Mouse (Mus musculus): Measurements from ENCODE around the gene 4933428G20Rik.

Gene 4933428G20Rik

GRCm38 (mm10) chr11:97465957-97466356, 34.2 kb downstream of the 4933428G20Rik start:
- CTCF ChIA-PET = interaction anchor here (0.5 to 3.2 kb wide), 7 partner anchors 17 to 1616 kb away, joined by 3 to 8 read pairs (median 3); no protein-coding TSS in a partner anchor
- POLR2A ChIA-PET = interaction anchor here in 3 of 4 experiments (0.8 to 5.4 kb wide), 11 partner anchors 9 to 176 kb away, joined by 3 to 28 read pairs (median 4); partner anchors contain the start of gene Arhgap23 (in 2 of the 3)

- ChIA-PET POLR2A (interaction anchor here in 2 of 4 experiments (1.0 to 2.1 kb wide), 3 partner anchors 29 to 56 kb away, joined by 3 to 4 read pairs (median 3); no protein-coding TSS in a partner anchor), CTCF (interaction anchor here in 2 of 4 experiments (0.5 to 3.2 kb wide), 4 partner anchors 21 to 153 kb away, joined by 3 to 8 read pairs (median 4); no protein-coding TSS in a partner anchor)
Measured at GRCm38 (mm10) chr11:97463991-97464390, 36.1 kb downstream of the 4933428G20Rik start.

DNA sequence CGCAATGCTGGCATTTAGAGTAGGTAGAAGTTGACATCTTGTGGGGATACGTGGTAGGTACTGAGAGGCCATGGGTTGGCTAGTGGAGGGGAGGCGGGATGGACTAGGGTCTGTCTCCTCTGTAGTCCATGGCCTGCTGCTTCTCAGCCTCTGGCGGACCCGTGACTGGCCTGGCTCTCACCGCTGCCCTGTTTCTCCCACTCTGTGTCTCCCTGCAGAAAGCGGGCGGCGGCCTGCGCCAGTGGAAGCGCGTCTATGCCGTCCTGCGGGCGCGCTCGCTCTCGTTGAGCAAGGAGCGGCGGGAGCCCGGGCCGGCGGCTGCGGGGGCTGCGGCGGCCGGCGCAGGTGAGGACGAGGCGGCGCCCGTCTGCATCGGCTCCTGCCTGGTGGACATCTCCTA, 37.0 kb downstream of the 4933428G20Rik start:
- CTCF ChIA-PET = interaction anchor here in 1 of 4 experiments (0.6 to 1.0 kb wide), 2 partner anchors 28 to 149 kb away, joined by 3 to 4 read pairs; no protein-coding TSS in a partner anchor
- POLR2A ChIA-PET = interaction anchor here in 2 of 4 experiments (0.6 to 2.1 kb wide), 3 partner anchors 22 to 55 kb away, joined by 3 to 4 read pairs (median 4); no protein-coding TSS in a partner anchor

GRCm38 (mm10) chr11:97462538-97462937, 37.6 kb downstream of the 4933428G20Rik start:
- POLR2A ChIA-PET = interaction anchor here in 2 of 4 experiments (0.6 to 0.7 kb wide), 2 partner anchors 12 to 22 kb away, joined by 3 to 4 read pairs; no protein-coding TSS in a partner anchor
- CTCF ChIA-PET = interaction anchor here in 1 of 4 experiments (1.0 kb wide), 1 partner anchor 27 kb away, joined by 4 read pairs; no protein-coding TSS in a partner anchor

DNA sequence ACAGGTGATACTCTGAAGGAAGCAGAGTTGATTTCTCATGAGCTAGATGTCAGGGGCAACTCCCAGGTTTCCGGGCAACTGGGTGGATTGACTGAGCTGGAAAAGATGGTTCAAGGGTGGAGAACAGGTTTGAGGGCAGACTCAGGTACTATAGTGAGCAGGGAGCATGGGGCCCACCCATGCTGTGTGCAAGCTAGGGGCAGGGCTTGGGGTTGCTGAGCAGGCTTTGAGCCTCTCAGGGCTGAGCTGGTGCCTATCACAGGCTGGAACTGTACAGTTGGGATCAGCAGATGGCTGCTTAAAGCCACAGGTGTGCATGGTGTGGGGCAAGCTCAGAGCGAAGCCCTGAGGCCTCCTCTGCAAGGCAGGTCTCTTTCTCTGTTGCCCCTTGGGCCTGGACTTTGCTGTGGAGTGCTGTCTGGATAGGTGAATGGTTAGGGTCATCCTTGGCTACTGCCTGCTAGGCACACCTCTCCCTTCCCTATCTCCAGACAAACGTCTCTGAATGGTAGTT, 38.8 kb downstream of the 4933428G20Rik start:
- ChIA-PET POLR2A (interaction anchor here in 2 of 4 experiments (0.8 to 3.0 kb wide), 6 partner anchors 9 to 90 kb away, joined by 3 to 12 read pairs (median 4); no protein-coding TSS in a partner anchor), CTCF (interaction anchor here in 1 of 4 experiments (1.3 kb wide), 1 partner anchor 27 kb away, joined by 6 read pairs; no protein-coding TSS in a partner anchor)

- ChIA-PET POLR2A (interaction anchor here in 2 of 4 experiments (0.6 to 3.6 kb wide), 2 partner anchors 22 to 26 kb away, joined by 5 to 14 read pairs; no protein-coding TSS in a partner anchor), CTCF (interaction anchor here in 2 of 4 experiments (0.6 to 1.2 kb wide), 2 partner anchors 11 to 147 kb away, joined by 3 read pairs; no protein-coding TSS in a partner anchor)
Measured at GRCm38 (mm10) chr11:97457120-97457519, 43.0 kb downstream of the 4933428G20Rik start.

DNA sequence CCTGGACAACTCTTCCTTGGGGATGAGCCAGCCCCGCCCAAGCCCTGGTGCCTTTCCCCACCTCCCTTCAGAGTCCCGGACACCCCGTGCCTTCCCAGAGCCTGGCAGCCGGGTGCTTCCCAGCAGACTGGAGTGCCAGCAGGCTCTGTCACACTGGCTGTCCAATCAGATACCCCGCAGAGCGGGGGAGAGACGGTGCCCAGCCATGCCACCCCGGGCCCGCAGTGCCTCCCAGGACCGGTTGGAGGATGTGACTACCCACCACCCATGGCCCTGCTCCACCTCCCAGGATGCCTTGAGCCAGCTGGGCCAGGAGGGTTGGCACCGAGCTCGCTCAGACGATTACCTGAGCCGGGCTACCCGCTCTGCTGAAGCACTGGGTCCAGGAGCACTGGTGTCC, 48.5 kb downstream of the 4933428G20Rik start:
- CTCF ChIA-PET = interaction anchor here in 2 of 4 experiments (0.5 to 2.0 kb wide), 2 partner anchors 17 kb away, joined by 6 to 8 read pairs; no protein-coding TSS in a partner anchor
- POLR2A ChIA-PET = interaction anchor here in 2 of 4 experiments (1.0 to 6.3 kb wide), 6 partner anchors 10 to 17 kb away, joined by 3 to 38 read pairs (median 5); no protein-coding TSS in a partner anchor

- ChIA-PET CTCF (interaction anchor here in 3 of 4 experiments (0.6 to 2.2 kb wide), 16 partner anchors 9 to 328 kb away, joined by 3 to 12 read pairs (median 3); no protein-coding TSS in a partner anchor), POLR2A (interaction anchor here (0.5 to 6.3 kb wide), 33 partner anchors 9 to 1589 kb away, joined by 3 to 38 read pairs (median 4); partner anchors contain the start of genes Arhgap23 (in 1 of the 4), Epop (in 1 of the 4) and Socs7 (in 1 of the 4))
Measured at GRCm38 (mm10) chr11:97450305-97450922, 49.7 kb downstream of the 4933428G20Rik start.

DNA sequence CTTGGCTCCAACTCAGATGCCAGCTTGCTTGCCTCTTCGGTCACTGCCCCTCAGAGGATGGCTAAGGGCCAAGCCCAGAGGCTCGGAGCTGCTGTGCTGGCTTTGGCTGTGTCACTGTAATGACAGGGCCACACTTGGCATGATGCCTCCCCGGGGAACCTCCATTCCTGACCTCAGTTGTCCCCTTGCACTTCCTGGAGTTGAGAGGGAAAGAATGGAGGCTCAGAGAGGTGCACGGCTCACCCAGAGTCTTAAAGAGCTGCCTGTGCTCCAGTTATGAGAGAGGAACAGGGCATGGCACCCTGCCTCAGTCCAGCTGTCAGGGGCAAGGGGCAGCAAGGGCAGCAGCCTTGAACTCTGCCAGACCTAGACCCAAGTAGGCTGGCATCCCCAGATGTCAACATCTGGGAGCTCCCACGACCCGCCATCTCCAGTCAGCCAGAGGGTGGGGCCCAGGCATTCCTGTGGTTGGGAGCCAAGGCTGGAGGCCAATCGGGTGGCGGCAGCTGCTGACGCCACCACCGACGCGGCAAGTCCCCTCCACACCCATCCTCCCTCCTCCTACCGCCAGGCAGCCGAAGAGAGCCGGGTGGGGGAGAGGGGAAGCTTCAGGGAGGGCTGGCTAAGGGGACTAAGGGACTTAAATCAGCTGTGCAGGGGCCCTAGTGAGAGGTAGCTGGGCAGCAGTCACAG, 50.4 kb downstream of the 4933428G20Rik start:
- ChIA-PET POLR2A (interaction anchor here (0.5 to 6.3 kb wide), 35 partner anchors 8 to 1588 kb away, joined by 3 to 38 read pairs (median 4); partner anchors contain the start of genes Arhgap23 (in 1 of the 4), Epop (in 1 of the 4) and Socs7 (in 1 of the 4)), CTCF (interaction anchor here in 3 of 4 experiments (0.9 to 2.2 kb wide), 14 partner anchors 8 to 122 kb away, joined by 3 to 12 read pairs (median 3); no protein-coding TSS in a partner anchor)

- ChIA-PET CTCF (interaction anchor here (0.6 to 2.2 kb wide), 10 partner anchors 14 to 734 kb away, joined by 3 to 12 read pairs (median 4); no protein-coding TSS in a partner anchor), POLR2A (interaction anchor here in 2 of 4 experiments (1.1 to 6.3 kb wide), 10 partner anchors 10 to 530 kb away, joined by 3 to 38 read pairs (median 6); no protein-coding TSS in a partner anchor)
Measured at GRCm38 (mm10) chr11:97448611-97449394, 51.3 kb downstream of the 4933428G20Rik start.

GRCm38 (mm10) chr11:97447979-97448378, 52.2 kb downstream of the 4933428G20Rik start:
- ChIA-PET CTCF (interaction anchor here (0.5 to 1.4 kb wide), 10 partner anchors 13 to 733 kb away, joined by 3 to 4 read pairs (median 3); no protein-coding TSS in a partner anchor), POLR2A (interaction anchor here (0.6 to 6.3 kb wide), 9 partner anchors 9 to 619 kb away, joined by 3 to 38 read pairs (median 3); partner anchors contain the start of gene Arhgap23 (in 1 of the 4))

DNA sequence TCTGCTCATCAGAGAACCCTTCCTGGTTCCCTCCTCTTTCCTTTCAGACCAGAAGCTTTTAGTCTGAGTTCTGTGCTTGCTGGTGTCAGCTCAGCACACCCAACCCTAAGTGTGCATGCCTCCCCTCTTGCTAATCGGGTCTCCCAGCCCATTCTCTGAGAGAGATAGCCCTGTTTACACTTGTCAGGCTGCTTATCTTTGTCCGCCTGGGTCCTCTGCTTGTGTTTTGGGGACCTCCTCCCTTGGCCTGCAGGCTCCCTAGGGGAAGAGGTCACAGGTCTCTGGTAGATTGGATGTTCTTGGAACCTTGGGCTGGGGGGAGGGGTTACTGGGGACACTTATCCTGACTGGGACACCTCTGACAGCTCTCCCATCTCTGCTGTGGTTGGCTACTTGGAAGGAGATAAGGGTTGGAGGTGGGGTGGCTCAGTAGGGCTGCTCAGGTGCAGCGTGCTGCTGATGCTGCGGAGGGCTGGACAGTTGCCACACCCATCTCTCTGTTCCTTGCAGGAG, 54.1 kb downstream of the 4933428G20Rik start:
- ChIA-PET POLR2A (interaction anchor here in 2 of 4 experiments (0.6 to 4.1 kb wide), 6 partner anchors 8 to 125 kb away, joined by 3 to 20 read pairs (median 3); no protein-coding TSS in a partner anchor), CTCF (interaction anchor here in 2 of 4 experiments (1.9 to 2.9 kb wide), 3 partner anchors 11 to 86 kb away, joined by 4 to 16 read pairs (median 8); no protein-coding TSS in a partner anchor)

GRCm38 (mm10) chr11:97445596-97445995, 54.5 kb downstream of the 4933428G20Rik start:
- CTCF ChIA-PET = interaction anchor here in 2 of 4 experiments (1.9 to 2.9 kb wide), 3 partner anchors 10 to 86 kb away, joined by 4 to 16 read pairs (median 8); no protein-coding TSS in a partner anchor
- POLR2A ChIA-PET = interaction anchor here in 2 of 4 experiments (0.6 to 4.1 kb wide), 7 partner anchors 10 to 465 kb away, joined by 3 to 20 read pairs (median 4); no protein-coding TSS in a partner anchor

- ChIA-PET CTCF (interaction anchor here in 3 of 4 experiments (0.6 to 1.5 kb wide), 5 partner anchors 21 to 271 kb away, joined by 3 to 5 read pairs (median 4); no protein-coding TSS in a partner anchor), POLR2A (interaction anchor here in 3 of 4 experiments (0.6 to 2.8 kb wide), 8 partner anchors 8 to 441 kb away, joined by 3 to 13 read pairs (median 4); partner anchors contain the start of genes 4933428G20Rik (in 1 of the 3), Arhgap23 (in 1 of the 3) and Fbxo47 (in 1 of the 3))
Measured at GRCm38 (mm10) chr11:97442891-97443675, 57.1 kb downstream of the 4933428G20Rik start.

- ChIA-PET CTCF (interaction anchor here in 3 of 4 experiments (0.6 to 2.2 kb wide), 11 partner anchors 8 to 119 kb away, joined by 3 to 9 read pairs (median 4); no protein-coding TSS in a partner anchor), POLR2A (interaction anchor here (0.6 to 2.9 kb wide), 23 partner anchors 8 to 355 kb away, joined by 3 to 15 read pairs (median 4); partner anchors contain the start of genes Arhgap23 (in 2 of the 4) and 4933428G20Rik (in 1 of the 4))
Measured at GRCm38 (mm10) chr11:97441658-97442125, 58.4 kb downstream of the 4933428G20Rik start.
